Mouse (Mus musculus) heart, adult 18-20 months (tissue): ENCODE results near the gene Irf2bp2. TPM values are rescaled to one million over a fixed set of nuclear protein-coding genes. Genes with fewer than 3 reads are reported as not detected.
"Not testable (repeated sequence)": the region's sequence is repeated elsewhere in the genome, so short reads cannot be mapped to it uniquely, and the experiment has no call there.

Source experiments
- DNase-seq, 2 experiments: peaks; one replicate each; pipeline ENCODE4 v3.0.0; 2021 to 2022; ENCODE audit warnings: mixed read lengths in 1 of 2
- total RNA-seq, 2 experiments: library from RNA; stranded (reverse); gene quantifications; 2 replicates each; pipeline ENCODE4 v1.2.3; 2021

Gene Irf2bp2
- total RNA-seq, 2 experiments from 2014 or later = 101 to 128 TPM

- DNase-seq = no peak
These were observed 8.9 kb upstream of the Irf2bp2 start for GRCm38 (mm10) chr8:126602641-126603040.

GRCm38 (mm10) chr8:126601325-126601724 is 7.5 kb upstream of the Irf2bp2 start:
- DNase-seq = no peak

- DNase-seq = peak; percentile 22 to 42
These were observed 7.0 kb upstream of the Irf2bp2 start for GRCm38 (mm10) chr8:126600816-126601243.

- not testable (repeated sequence) for DNase-seq
These were observed 6.6 kb upstream of the Irf2bp2 start for GRCm38 (mm10) chr8:126600388-126600787.

- DNase-seq = no peak
These were observed 5.5 kb upstream of the Irf2bp2 start for GRCm38 (mm10) chr8:126599297-126599696.

GRCm38 (mm10) chr8:126598218-126598617 is 4.4 kb upstream of the Irf2bp2 start:
- no peak for DNase-seq

- no peak for DNase-seq
These were observed 2.9 kb upstream of the Irf2bp2 start for GRCm38 (mm10) chr8:126596721-126597120.

GRCm38 (mm10) chr8:126596097-126596634 is 2.4 kb upstream of the Irf2bp2 start:
- peak; percentile 89 to 95 for DNase-seq

- peak; percentile 91 to 93 for DNase-seq
These were observed 1.6 kb upstream of the Irf2bp2 start for GRCm38 (mm10) chr8:126595204-126596061.

GRCm38 (mm10) chr8:126594481-126595000 is 755 bp upstream of the Irf2bp2 start:
- peak; percentile 98 to 100 for DNase-seq

GRCm38 (mm10) chr8:126592771-126593571 is 815 bp downstream of the Irf2bp2 start:
- peak; percentile 41 to 69 for DNase-seq

- peak; percentile 50 to 61 for DNase-seq
These were observed 1.4 kb downstream of the Irf2bp2 start for GRCm38 (mm10) chr8:126592381-126592770.

- DNase-seq = peak; percentile 85 to 87
These were observed 1.9 kb downstream of the Irf2bp2 start for GRCm38 (mm10) chr8:126591821-126592268.

GRCm38 (mm10) chr8:126591141-126591820 is 2.5 kb downstream of the Irf2bp2 start:
- peak; percentile 73 to 80 for DNase-seq

- DNase-seq = no peak
These were observed 3.2 kb downstream of the Irf2bp2 start for GRCm38 (mm10) chr8:126590599-126590998.

- peak; percentile 84 to 85 for DNase-seq
These were observed 3.7 kb downstream of the Irf2bp2 start for GRCm38 (mm10) chr8:126590024-126590529.

GRCm38 (mm10) chr8:126589507-126590023 is 4.2 kb downstream of the Irf2bp2 start:
- DNase-seq = peak in 1 of 2 experiments; percentile 37

GRCm38 (mm10) chr8:126588636-126589506 is 4.9 kb downstream of the Irf2bp2 start:
- peak; percentile 35 to 62 for DNase-seq

GRCm38 (mm10) chr8:126587836-126588503 is 5.8 kb downstream of the Irf2bp2 start:
- peak in 1 of 2 experiments; percentile 58 for DNase-seq
